Mouse (Mus musculus): ENCODE data around the gene Kif26b. TPM values are rescaled to one million over a fixed set of nuclear protein-coding genes. Genes with fewer than 3 reads are reported as not detected.

Kif26b gene
- total RNA-seq, 2 experiments from 2014 or later, result 1.9 to 3.5 TPM

DNA sequence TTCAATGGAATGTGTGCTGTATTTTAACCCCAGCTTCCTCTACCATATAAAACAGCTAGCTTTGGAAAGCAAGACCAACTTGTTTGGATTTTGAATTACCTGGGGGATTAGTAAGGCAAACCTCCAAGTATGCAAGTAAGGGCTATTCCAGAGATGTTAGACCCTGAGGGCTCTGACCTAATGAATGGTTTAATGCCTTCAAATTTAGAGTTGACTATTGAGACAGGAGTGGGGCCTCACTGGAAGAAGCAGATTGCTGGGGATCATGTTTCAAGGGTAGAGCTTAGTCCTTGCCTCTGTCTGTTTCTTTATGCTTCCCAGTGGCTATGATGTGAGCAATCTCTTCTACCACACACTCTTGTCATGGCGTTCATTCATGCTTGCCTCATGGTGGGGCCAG lies 349.8 kb downstream of the Kif26b start:
- TF ChIP-seq CTCF (IDR thresholded peaks at IDR 0.05), result no peak
- DNase-seq, result no peak
- no peak overlapping the region for H3K27ac ChIP-seq
- no peak overlapping the region for H3K4me3 ChIP-seq
- intact Hi-C loops (cut with DNase I), result no loop called here

DNA sequence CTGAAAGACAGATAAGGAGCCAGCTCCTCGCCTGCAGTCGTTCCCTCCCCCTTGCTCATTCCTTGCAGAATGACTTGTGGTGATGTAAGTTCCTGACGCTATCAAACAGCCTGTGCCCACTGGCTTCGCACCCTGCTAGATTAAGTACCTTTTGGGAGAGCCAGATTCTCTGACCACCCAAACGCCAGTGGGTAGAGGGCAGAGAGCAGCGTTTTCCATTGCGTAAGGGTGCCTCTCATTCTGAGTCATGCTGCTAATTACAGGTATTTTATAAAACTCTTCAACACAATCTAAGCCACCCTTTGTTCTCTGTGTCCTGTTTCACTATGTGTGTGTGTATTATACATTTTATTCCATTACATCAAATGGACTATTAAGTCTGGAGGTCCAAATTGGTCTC lies 352.0 kb downstream of the Kif26b start:
- TF ChIP-seq CTCF (IDR thresholded peaks at IDR 0.05), result no peak
- H3K27ac ChIP-seq, result no peak overlapping the region
- DNase-seq, result no peak
- intact Hi-C loops (cut with DNase I), result no loop called here
- no peak overlapping the region for H3K4me3 ChIP-seq

DNA sequence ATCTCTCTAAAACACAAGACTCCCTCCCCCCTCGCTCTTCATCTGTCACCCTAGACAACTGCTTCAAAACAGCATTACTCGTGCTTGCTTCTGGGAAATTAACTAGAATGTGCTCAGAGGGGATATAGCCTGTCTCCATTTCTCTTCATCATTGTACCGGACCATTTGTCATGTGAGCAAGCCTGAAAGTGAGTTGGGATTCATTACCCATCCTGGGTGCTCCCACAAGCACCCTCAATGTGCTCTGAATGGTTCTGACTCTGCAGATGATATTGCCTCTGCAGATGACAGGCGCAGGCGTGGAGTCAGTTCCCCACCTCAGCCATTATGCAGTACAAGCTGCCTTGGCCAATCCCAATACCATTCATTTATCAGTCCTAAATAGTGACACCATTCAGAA lies 357.7 kb downstream of the Kif26b start:
- TF ChIP-seq CTCF (IDR thresholded peaks at IDR 0.05), result no peak
- DNase-seq, result no peak
- H3K27ac ChIP-seq, result no peak overlapping the region
- H3K4me3 ChIP-seq, result no peak overlapping the region
- intact Hi-C loops (cut with DNase I), result no loop called here

DNA sequence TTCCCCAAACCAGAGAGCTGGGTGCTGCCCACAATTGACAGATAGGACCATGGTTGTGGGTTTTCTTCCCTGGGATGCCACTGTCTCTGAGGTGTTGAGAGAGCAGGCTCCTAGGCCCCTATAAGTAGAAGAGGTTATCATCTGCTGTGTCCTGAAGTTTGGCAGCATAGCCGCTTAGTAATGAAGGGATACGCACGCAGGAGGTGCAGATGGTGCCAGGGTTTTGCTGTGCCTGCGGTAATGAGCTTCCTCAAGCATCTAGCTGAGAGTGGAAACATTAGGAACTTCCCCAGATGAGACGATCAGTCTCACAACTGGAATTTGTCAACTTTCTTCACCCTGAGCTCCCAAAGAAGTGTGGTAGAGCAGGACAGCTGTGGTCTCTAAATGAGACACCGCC lies 363.5 kb downstream of the Kif26b start:
- no peak for DNase-seq
- TF ChIP-seq CTCF (IDR thresholded peaks at IDR 0.05), result no peak
- H3K4me3 ChIP-seq, result no peak overlapping the region
- intact Hi-C loops (cut with DNase I), result no loop called here
- no peak overlapping the region for H3K27ac ChIP-seq

- TF ChIP-seq CTCF (IDR thresholded peaks at IDR 0.05), result no peak
- Histone ChIP-seq H3K27ac (no peak overlapping the region), H3K4me3 (no peak overlapping the region)
- no peak for DNase-seq
- intact Hi-C loops (cut with DNase I), result no loop called here
These were observed 364.5 kb downstream of the Kif26b start for GRCm38 (mm10) chr1:178893229-178894080.

DNA sequence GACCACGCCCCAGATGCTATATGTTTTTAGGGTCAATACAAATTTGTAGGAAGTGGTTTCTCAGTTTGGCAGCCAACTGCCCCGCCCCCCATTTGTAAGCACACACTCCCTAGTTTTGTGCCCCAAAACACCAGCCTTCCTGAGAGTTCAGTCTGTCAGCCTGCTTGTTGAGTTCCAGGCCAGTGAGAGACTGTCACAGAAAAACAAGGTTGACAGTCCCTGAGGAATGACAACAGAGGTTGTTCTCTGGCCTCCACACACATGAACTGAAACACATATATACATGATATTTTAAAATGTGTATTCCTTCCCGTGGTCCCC lies 365.1 kb downstream of the Kif26b start:
- intact Hi-C loops (cut with DNase I), result no loop called here
- no peak for TF ChIP-seq CTCF (IDR thresholded peaks at IDR 0.05)
- Histone ChIP-seq H3K27ac (no peak overlapping the region), H3K4me3 (no peak overlapping the region)
- DNase-seq, result no peak

DNA sequence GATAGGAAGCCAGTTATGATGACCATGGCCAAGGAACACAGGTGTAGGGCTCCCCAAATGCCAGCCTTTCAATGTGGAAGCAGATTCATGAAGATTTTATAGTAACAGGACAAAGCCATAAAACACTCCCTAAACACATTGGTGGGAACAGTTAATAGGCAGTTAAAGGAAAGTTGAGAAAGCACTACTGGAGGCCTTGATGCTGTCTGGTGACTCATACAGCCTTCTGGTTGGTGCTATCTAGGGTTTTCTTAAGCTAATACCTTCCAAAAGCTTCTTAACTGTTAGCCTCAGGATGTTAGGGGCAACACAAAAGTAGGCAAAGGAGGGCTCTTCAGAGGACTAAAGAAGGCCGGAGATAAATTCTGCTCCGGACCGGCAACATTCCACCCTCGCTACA lies 366.7 kb downstream of the Kif26b start:
- H3K4me3 ChIP-seq, result no peak overlapping the region
- TF ChIP-seq CTCF (IDR thresholded peaks at IDR 0.05), result no peak
- DNase-seq, result no peak
- no peak overlapping the region for H3K27ac ChIP-seq
- intact Hi-C loops (cut with DNase I), result no loop called here

DNA sequence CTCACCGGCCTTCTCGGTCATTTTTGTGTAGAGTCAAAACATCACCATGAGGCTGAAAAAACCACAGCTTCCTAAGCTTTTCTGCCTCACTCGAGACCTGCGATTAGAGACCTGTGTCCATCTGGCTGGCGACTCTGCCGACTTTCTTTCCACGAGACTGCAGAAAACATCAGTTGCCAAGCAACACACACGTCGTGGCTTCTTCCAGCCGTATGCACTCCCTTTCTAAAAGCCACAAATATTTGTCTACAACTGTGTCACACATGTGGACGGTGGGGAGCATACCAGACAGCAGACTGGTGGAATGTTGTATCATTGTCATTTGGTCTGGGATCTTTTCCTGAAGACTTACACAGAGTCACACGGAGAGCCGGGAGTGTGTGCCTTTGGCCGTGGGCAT lies 382.0 kb downstream of the Kif26b start:
- Histone ChIP-seq H3K27ac (no peak overlapping the region), H3K4me3 (no peak overlapping the region)
- intact Hi-C loops (cut with DNase I), result no loop called here
- TF ChIP-seq CTCF (IDR thresholded peaks at IDR 0.05), result no peak
- no peak for DNase-seq

GRCm38 (mm10) chr1:178912936-178913716 lies 384.2 kb downstream of the Kif26b start:
- intact Hi-C loops (cut with DNase I), result no loop called here
- no peak for TF ChIP-seq CTCF (IDR thresholded peaks at IDR 0.05)
- Histone ChIP-seq H3K27ac (no peak overlapping the region), H3K4me3 (no peak overlapping the region)
- DNase-seq, result no peak

DNA sequence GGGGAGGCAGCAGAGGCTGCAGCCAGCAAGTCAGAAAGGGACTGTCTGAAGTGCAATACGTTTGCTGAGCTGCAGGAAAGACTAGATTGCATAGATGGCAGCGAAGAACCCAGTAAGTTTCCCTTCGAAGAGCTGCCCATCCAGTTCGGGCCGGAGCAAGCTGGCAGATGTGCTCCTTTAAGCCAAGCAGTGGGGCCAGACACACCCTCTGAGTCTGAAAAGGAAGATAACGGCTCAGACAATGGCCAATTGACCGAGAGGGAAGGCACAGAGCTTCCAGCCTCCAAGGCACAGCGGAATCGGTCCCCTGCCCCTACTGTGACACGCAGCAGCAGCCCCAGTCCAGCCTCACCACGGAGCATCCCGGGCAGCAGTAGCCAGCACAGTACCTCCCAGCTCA lies 386.1 kb downstream of the Kif26b start:
- no peak overlapping the region for H3K4me3 ChIP-seq
- DNase-seq, result no peak
- intact Hi-C loops (cut with DNase I), result no loop called here
- H3K27ac ChIP-seq, result no peak overlapping the region
- no peak for TF ChIP-seq CTCF (IDR thresholded peaks at IDR 0.05)

- DNase-seq, result peak; percentile 40
- intact Hi-C loops (cut with DNase I), result no loop called here
- H3K4me3 ChIP-seq, result peak overlapping the region; percentile 29
- no peak for TF ChIP-seq CTCF (IDR thresholded peaks at IDR 0.05)
- no peak overlapping the region for H3K27ac ChIP-seq
These were observed 388.4 kb downstream of the Kif26b start for GRCm38 (mm10) chr1:178917194-178917902.

- Histone ChIP-seq H3K27ac (no peak overlapping the region), H3K4me3 (no peak overlapping the region)
- no peak for TF ChIP-seq CTCF (IDR thresholded peaks at IDR 0.05)
- intact Hi-C loops (cut with DNase I), result no loop called here
- no peak for DNase-seq
These were observed 395.7 kb downstream of the Kif26b start for GRCm38 (mm10) chr1:178924492-178925183.

Measured in gastrocnemius, adult 2 months (tissue).